Mouse (Mus musculus) thymus, postnatal 36 days (tissue): ENCODE measurements at regions not wholly inside any gene's neighbourhood (a gene's known extent, or its start where the extent isn't known, plus 50 kb on each side); places are given as distances from the start of the nearest gene placed in this dataset.
"Not testable (repeated sequence)": the region's sequence is repeated elsewhere in the genome, so short reads cannot be mapped to it uniquely, and the experiment has no call there.

ENCODE experiments used
- DNase-seq, 2 experiments: peaks; one replicate each; pipeline ENCODE4 v3.0.0; 2022; ENCODE audit warnings: mixed read lengths in 2 of 2

- no peak for DNase-seq
Observed at GRCm38 (mm10) chr13:6837446-6837845, 188.9 kb upstream of the Pfkp start.

- DNase-seq = no peak
Observed at GRCm38 (mm10) chr13:6837075-6837422, 188.5 kb upstream of the Pfkp start.

- peak in 1 of 2 experiments; percentile 2 for DNase-seq
Observed at GRCm38 (mm10) chr13:6836351-6837074, 187.9 kb upstream of the Pfkp start.

- DNase-seq = no peak
Observed at GRCm38 (mm10) chr13:6829882-6830281, 181.3 kb upstream of the Pfkp start.

GRCm38 (mm10) chr13:6829346-6829745 lies 180.8 kb upstream of the Pfkp start:
- no peak for DNase-seq

GRCm38 (mm10) chr13:6828601-6829330 lies 180.2 kb upstream of the Pfkp start:
- not testable (repeated sequence) for DNase-seq

- no peak for DNase-seq
Observed at GRCm38 (mm10) chr13:6802243-6803157, 153.9 kb upstream of the Pfkp start.

- no peak for DNase-seq
Observed at GRCm38 (mm10) chr13:6767936-6768588, 119.5 kb upstream of the Pfkp start.

- DNase-seq = no peak
Observed at GRCm38 (mm10) chr13:6757151-6757550, 108.6 kb upstream of the Pfkp start.

- no peak for DNase-seq
Observed at GRCm38 (mm10) chr13:6751599-6751998, 103.0 kb upstream of the Pfkp start.

GRCm38 (mm10) chr13:6751149-6751548 lies 102.6 kb upstream of the Pfkp start:
- no peak for DNase-seq

GRCm38 (mm10) chr13:6741916-6742315 lies 93.3 kb upstream of the Pfkp start:
- no peak for DNase-seq

- DNase-seq = no peak
Observed at GRCm38 (mm10) chr13:6736984-6737566, 88.5 kb upstream of the Pfkp start.
